Mouse (Mus musculus) cerebellum, adult 11-12 months (tissue): ENCODE measurements at regions not wholly inside any gene's neighbourhood (a gene's known extent, or its start where the extent isn't known, plus 50 kb on each side); places are given as distances from the start of the nearest gene placed in this dataset.
"Not testable (repeated sequence)": the region's sequence is repeated elsewhere in the genome, so short reads cannot be mapped to it uniquely, and the experiment has no call there.

ENCODE experiments used
- DNase-seq: peaks from one replicate; pipeline ENCODE4 v3.0.0; 2022

DNA sequence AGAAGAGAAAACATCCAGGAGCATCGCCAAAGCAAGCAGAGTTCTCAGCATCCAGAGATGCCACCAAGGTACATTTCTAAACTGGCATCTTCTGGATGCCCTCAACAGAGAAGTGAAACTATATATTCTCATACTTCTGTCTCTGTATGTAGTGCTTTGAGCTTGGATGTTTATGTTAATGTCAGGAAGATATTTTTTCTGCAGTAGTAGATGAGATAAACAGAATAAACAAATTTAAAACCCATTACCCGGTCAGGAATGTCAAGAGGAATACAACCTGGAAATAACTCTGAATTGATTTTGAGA is 847.5 kb downstream of the Ets1 start:
- no peak for DNase-seq

DNA sequence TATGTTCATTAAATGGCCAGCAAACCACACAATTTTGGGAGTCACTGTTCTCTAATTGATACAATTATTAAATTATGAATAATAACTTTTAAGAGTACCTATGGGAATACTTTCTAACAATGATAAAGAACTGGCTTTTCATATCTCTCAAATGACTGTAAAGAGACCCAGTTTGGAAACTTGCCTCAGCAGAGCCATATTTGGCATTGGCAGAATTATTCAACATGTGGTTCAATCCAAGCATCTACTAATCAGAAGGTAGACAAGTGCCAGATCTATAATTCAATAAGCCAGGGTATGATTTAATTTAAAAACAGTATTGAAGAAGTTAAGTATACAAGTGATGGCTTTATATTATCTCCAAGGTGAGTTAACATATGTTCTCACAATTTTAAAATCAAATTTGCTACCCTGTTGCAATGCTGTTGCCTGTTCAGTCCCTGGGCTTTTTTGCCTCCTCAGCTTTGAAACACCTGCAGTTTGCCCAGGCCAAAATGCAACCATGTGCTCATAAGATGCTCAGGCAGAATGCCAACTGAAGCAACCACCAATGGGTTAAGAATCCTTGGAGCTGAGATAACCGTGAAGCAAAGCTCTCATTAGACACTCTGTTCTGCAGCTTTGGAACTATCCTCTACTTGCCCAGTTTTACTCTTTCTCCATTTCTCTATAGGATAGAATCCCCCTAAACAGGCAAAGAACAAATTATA is 897.2 kb downstream of the Ets1 start:
- no peak for DNase-seq

GRCm38 (mm10) chr9:33543301-33543700 is 907.3 kb downstream of the Ets1 start:
- peak; percentile 50 for DNase-seq

DNA sequence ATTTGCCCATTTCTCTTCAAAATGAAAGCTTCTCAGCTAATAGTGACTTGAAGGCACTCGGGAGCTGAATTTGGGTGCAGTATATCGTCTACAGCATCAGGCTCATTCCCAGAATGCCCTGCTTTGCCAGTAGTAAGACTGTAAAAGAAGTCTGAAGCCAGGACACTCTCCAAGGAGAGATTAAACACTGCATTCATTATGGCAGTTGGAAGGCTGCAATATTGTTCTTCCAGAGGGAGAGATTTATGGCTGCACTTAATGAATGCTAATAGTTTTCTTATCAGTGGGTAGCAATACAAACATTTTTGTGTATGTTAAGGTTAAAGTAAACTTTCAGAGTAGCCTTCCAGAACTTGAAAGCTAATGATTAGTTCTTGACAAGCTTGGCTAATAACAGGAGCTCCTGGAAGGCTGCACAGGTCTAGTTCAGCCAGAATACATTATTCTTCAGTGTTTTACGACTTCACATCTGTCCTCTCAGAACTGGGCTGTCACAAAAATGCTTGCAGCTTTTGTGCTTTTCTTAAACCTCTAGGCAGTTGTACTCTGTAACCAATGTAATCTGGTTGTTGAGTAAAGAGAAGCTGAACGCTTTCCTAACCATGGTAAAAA is 910.2 kb downstream of the Ets1 start:
- no peak for DNase-seq

DNA sequence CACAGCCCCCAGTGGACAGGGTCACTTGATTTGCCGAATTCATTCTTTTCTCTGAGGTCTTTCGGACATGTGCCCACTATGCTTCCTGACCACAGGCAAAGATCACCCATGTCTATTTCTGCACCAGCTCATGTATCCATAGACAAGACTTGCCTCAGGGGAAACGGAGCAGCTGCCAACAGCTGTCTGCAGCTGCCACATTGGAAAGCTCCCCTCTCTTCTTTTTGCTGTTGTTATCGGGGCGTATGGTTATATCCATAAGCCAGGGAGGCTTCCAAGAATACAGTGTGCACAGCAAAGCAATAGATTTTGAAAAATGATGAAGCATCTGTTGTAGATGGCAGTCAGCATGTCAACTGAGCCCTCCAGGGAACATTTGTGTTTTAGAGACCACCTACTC is 913.4 kb downstream of the Ets1 start:
- no peak for DNase-seq

DNA sequence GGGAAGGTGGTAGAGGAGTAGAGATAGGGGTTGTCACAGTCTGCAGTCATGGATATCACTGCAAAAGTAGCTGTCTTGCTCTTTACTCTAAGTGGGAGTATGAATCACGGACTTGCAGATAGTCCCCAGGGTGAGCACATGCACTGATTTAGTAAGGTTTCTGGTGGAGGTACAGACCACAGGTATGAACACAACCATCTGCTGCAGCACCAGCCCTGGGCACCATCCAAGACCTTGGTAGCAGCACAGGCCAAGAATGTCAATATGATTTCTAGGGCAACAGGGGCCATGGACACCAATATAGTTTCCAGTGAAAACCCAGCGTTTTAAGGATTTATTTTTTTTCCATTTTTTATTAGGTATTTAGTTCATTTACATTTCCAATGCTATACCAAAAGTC is 913.7 kb upstream of the Kirrel3 start:
- DNase-seq, result peak; percentile 70

DNA sequence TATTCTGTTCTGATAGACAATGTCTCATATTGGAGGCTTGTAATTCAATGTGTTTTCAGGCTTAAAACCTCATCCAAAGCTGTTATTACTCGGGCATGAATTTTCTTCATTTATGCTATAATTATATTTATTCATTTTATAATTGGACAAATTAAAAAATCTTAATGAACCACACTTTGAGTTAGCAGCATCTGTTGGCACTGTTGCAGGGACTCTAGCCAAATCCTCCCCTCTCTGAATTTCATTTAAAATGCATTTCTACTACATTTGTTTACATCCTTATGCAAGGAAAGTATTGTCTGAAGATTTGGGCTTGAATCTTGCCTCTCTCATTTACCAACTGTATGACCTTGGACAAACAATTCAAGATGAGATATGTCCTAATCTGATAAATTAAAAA is 874.2 kb upstream of the Kirrel3 start:
- DNase-seq, result no peak

- DNase-seq, result no peak
Measured at GRCm38 (mm10) chr9:33624378-33624777, 861.3 kb upstream of the Kirrel3 start.

- DNase-seq, result no peak
Measured at GRCm38 (mm10) chr9:33629731-33630473, 855.8 kb upstream of the Kirrel3 start.

DNA sequence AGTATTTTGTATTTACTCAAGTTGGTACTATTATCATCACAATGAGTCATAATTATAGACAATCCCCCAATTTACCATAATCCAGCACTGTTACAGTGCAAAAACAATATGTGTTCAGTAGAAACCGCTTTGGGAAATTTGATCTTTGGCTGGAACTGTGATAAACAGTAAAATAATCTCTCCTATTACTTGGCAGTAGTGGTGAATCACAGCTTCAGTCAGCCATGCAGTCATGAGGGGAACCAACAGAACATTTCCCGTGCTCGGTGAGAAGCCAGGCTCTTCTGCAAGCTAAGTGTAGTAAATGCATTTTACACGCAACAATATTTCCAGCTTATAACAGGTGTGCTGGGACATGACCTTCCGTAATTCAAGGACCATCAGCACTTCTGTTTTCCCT is 822.7 kb upstream of the Kirrel3 start:
- no peak for DNase-seq

DNA sequence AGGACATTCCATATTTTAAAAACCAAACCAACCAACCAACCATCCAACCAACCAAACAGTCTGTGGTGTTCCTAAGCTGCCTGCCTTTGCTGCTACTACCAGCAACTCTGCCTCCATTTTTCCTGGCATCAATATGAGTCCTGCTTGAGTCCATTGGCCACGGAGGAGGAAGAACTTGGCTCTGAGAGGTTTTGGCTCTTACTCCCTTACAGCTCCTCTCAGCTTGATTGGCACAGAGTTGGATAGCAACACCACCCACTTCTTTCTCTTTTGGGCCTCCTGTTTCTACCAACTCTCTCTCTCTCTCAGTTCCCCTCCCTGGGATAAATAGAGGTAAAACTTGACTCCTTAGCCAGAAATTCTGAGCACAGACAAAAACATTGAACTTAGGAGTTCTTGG is 804.6 kb upstream of the Kirrel3 start:
- peak; percentile 46 for DNase-seq

GRCm38 (mm10) chr9:33691731-33692130 is 794.0 kb upstream of the Kirrel3 start:
- no peak for DNase-seq

DNA sequence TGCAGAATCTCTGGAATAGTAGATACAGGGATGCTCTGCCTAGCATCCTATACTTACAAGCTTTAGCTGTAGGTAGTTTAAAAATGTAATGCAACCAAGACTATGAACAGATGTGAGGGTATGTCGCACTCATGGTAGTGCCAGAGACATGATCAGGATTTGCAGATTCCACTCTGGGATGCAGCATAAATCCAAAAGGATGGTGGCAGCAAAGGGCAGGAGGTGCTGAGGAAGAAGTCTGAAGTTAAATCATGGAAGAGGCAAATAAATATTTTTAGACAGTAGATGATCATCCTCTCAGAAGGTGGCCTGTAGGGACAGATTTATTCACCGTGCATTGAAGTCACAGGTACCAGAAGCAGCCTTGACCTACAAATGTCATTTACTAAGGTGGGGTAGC is 768.1 kb upstream of the Kirrel3 start:
- no peak for DNase-seq

GRCm38 (mm10) chr9:33724811-33725210 is 760.9 kb upstream of the Kirrel3 start:
- DNase-seq, result peak; percentile 68

- not testable (repeated sequence) for DNase-seq
Measured at GRCm38 (mm10) chr9:33728058-33728457, 757.6 kb upstream of the Kirrel3 start.

- no peak for DNase-seq
Measured at GRCm38 (mm10) chr9:33760701-33761100, 725.0 kb upstream of the Kirrel3 start.

- no peak for DNase-seq
Measured at GRCm38 (mm10) chr9:33766235-33766634, 719.5 kb upstream of the Kirrel3 start.

DNA sequence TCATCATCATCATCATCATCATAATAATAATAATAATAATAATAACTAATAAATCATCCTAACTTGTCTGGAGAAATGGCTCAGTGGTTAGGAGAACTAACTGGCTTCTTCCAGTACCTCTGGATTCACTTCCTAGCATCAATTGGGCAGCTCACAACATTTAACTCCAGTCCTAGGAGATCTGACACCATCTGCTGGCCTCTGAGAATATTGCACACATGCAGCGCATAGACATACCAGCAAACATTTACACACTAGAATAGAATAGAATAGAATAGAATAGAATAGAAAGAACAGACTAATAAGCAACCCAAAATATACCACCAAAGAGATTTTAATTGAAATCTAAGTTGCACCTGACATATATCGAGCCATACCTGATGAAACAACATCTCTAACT is 715.9 kb upstream of the Kirrel3 start:
- DNase-seq, result no peak

DNA sequence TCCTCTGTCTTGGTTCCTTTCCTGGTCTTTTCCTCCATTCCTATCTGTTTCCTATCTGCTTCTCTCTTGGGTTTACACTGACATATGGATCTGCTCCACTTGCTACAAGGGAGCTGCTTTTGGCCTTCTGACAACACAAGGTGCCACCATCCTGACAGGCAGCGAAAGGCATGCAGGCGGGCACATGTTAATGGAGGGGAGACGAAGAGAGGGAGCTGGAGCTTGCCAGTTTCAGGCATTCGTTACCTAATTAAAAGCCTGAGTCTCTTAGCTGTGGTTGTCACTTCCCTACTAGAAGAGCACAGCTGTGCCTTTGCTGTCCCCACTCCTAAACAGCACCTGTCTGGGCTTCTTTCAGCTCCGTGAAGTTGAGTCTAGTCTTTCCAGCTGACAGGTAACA is 711.5 kb upstream of the Kirrel3 start:
- no peak for DNase-seq

DNA sequence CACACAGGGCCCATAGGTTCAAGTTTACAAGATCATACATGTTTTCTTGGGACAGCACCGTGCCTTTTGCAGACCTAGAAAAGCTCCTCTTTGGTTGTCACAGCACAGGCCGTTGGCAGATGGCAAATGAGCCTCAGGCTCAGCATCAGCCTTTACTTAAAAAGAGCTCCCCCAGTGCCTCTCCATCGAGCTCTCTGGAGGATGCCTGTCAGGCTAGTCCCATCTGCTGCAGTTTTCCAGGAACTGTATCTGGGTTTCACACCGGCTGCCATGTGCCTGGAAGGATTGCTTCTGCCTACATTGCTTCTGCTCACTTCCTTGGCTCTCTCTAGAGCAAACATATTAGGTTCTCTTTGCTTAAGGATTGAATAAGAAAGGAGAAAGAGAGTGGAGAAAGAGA is 695.1 kb upstream of the Kirrel3 start:
- peak; percentile 42 for DNase-seq

DNA sequence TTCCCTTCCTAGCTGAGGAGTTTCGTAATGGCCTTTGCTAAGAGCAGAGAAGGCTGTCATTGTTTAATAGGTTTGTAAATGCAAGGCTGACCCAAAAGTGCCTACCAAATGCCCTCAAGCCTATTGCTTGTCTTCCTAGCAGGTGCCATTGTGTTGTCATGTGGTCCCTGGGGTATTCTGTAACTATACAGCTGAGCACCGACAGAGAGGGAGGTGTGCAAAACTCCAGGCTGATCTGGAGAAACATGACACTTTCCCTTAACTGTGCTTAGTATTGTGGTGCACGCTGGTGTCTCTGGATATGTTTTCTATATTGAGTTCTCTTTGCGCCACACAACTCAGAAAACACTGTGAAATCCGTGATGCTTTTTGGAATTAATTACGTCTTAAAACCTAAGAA is 685.4 kb upstream of the Kirrel3 start:
- DNase-seq, result no peak

DNA sequence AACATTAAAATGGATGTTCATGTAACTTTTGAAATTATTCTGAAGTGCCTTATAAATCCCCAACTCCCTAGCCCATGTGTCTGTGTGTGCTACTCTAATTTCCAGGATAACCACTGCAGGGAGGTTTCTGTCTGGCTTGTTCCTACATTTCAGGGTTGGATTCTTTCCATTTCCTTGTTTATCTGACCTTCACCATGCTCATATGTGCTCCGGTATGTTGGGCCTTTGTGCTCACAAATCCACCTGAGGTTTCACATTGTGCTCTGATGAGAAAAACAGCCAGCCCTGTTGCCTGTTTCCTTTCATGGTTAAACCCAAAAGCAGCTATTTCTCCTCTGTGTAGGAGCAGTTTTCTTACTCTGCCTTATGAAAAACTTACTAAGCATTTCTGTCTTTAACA is 684.9 kb upstream of the Kirrel3 start:
- DNase-seq, result no peak

DNA sequence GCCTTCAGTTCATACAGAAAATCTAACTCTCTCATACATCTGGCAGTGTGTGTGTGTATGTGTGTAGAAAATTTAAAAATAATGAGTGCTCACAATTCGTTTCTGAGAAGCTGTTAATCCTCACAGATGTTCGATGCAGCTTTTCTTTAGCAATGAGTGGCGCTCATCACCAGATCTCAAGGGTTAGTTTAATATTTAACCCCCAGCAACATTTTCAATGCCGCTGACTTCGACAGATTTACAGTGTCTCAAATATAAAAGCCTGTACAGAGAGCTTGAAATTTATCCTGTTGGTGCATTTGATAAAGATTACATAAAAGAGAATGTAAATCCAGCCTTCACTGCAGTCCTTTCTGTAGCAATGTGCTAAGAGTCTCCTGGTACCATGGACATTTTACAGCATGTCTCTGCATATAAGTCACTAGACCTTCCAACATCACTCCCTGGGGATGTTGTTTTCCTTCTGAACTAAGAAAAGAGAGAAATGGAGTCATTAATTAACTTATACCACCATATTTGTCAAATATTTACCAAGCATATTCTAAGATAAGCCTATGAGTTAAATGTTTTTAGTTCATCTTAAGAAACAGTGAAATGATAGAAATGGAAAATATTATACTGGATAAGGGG is 670.8 kb upstream of the Kirrel3 start:
- DNase-seq, result no peak
